Mouse (Mus musculus) small intestine, adult 2 months (tissue): ENCODE measurements at regions not wholly inside any gene's neighbourhood (a gene's known extent, or its start where the extent isn't known, plus 50 kb on each side); places are given as distances from the start of the nearest gene placed in this dataset.

Experiments
- CTCF ChIP-seq: fragments of 200-500 bp; IDR thresholded peaks from 2 replicates; pipeline ENCODE4 v1.5.1; 2012; ENCODE audit warnings: low read depth, mild to moderate bottlenecking, control low read depth, inconsistent platforms, low read length, moderate library complexity, mixed read lengths; ENCODE audit not compliant: insufficient replicate concordance, insufficient read length; ENCODE audit errors: extremely low read depth
- POLR2A ChIP-seq: fragments of 200-500 bp; IDR thresholded peaks from 2 replicates; pipeline ENCODE4 v1.6.1; 2012; ENCODE audit warnings: low read depth, mild to moderate bottlenecking, control low read depth, inconsistent platforms, low read length, moderate library complexity

GRCm38 (mm10) chr11:64752299-64752698 is 226.5 kb upstream of the Elac2 start:
- no peak for TF ChIP-seq CTCF
- TF ChIP-seq POLR2A: no peak
